Mouse (Mus musculus) CH12.LX (cell line): Measurements from ENCODE around the gene Txnrd1.

ENCODE experiments used
- CHD1 ChIP-seq: IDR thresholded peaks from 2 replicates; pipeline ENCODE4 v1.6.1; 2012; ENCODE audit warnings: low read depth, low read length, improper control_type of control experiment, inconsistent platforms
- ZNF384 ChIP-seq: IDR thresholded peaks from 2 replicates; pipeline ENCODE4 v1.6.1; 2012; ENCODE audit warnings: low read depth, low read length, improper control_type of control experiment, inconsistent platforms

DNA sequence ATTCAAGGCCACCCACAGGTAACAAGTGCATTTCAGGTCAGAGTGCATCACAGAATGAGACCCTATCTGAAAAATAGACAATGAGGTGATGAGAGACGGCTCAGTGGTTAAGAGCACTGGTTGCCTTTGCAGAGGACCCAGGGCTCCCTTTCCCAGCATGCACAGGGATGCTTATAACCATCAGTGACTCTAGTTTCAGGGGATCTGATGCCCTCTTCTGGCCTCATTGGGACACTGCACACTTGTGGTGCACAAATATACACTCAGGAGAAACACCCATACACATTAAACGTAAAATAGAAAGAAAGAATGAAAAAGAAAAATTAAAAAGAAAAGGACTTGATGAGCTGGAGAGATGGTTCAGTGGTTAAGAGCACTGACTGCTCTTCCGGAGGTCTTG, 42.0 kb upstream of the Txnrd1 start:
- TF ChIP-seq CHD1 (no peak), ZNF384 (no peak)
